Mouse (Mus musculus): ENCODE results near the gene Mdm4. TPM values are rescaled to one million over a fixed set of nuclear protein-coding genes. Genes with fewer than 3 reads are reported as not detected.

The Mdm4 gene
- polyA plus RNA-seq (2012; rRNA removed): 58.3 and 64.9 TPM in 2 replicates

DNA sequence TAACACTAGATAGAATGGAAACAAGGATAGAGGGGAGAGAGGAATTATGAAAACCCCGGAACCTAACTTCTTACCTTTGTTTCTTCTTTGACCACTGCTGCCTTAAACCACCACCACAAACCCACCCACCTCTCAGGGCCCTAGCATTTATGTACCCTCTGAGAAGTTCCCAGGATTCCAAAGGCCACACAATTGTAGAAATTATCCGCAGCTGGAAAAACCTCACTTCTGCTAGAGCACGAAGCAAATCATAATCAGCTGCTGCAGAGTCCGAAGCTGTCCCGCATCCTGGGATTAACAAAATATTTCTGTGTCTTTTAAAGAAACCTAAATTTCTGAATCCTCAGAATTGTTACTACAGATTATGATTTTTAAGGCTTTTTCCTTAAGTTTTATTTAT is at the start of gene Mdm4:
Gene Mdm4, minus strand, starts transcription at position 101 of the 400 bp plus-strand sequence.
- no peak for DNase-seq (ENCODE audit: low read depth)

DNA sequence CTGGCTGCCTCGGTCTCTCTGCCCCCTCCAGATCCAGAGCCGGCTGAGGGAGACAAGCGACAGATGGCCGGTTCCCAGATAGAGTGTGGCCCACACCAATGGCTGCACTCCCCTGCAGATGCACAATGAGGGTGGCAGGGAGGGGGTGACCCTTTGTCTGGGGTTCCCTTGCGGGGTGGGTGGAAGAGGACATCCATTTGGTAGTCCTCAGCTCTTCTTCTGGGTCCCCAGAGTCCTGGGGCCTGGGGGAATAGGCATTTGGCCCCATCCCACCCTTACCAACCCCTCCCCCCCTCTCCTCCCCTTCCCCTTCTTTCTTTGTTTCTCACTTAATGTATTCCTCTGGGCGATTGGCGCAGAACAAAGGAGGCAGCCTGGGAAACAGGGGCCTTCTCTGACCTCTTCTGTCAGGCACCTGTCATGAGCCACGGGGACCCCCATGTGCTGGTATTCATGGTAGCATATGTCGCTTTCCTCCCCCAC is 49.8 kb upstream of the Mdm4 start:
- DNase-seq (ENCODE audit: low read depth): no peak

DNA sequence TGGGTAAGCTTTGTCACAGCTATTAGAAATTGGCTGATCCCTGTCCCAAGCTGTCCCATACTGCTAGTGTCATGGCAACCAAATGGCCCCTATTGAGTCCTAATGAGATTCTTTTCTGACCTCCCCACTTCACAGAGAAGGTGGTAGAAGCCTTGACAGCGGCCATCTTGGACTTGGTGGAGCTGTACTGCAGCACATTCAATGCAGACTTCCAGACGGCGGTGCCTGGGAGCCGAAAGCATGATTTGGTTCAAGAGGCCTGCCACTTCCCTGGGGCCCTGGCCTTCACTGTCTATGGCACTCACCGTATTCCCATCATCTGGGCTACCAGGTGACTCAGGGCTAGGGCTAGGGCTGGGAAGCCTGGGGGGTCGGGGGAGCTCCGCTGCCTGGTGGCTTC is 49.1 kb upstream of the Mdm4 start:
- no peak for DNase-seq (ENCODE audit: low read depth)

DNA sequence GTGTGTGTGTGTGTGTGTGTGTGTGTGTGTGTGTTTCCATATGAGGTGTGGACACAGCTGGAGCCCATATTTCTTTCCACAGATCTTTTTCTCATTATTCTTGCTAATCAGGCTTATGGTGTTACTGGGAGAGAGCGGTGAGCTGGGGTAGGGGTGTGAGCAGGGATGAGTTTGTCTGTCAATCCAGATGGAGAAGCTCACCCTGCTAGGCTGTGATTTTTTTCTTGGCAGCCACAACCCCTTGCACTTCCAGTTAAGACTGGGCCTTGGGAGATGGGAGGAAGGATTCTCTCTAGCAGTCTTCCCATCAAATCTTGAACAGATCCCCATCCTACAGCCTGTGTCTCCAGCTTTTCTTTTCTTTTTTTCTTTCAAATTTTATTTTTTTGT is 48.0 kb upstream of the Mdm4 start:
- no peak for DNase-seq (ENCODE audit: low read depth)

DNA sequence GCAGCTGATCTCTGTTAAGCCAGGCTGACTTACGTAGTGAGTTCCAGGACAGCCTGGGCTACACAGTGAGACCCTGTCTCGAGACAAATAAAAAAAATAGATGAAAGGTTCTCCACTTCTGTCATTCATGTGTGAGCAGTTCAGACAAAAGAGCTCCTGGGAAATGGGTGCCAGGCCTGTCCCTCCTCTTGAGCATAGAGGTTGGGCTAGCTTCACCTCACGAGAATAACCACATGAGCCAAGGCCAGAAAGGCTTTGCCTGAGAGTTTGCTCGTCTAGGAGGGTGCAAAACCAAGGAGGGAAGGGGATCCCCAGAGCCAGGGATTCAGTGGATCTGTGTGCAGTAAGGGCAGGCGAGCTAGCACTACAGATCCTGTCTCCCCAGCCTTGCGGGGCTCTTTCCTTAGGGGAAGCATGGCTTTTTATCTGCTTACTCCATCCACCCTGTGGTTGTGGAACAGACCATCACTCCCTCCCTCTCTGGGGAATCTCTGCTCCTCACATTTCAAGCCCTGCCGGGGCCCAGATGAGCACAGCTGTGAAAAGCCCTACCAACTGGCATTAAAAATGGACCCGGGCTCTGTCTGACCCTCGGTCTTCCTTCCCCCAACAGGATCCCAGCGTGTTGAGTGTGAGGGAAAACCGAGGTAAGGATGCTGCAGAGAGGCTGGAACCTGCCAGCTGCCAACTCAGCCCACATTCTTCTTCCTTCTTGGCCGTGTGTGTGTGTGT is 47.4 kb upstream of the Mdm4 start:
- no peak for DNase-seq (ENCODE audit: low read depth)

DNA sequence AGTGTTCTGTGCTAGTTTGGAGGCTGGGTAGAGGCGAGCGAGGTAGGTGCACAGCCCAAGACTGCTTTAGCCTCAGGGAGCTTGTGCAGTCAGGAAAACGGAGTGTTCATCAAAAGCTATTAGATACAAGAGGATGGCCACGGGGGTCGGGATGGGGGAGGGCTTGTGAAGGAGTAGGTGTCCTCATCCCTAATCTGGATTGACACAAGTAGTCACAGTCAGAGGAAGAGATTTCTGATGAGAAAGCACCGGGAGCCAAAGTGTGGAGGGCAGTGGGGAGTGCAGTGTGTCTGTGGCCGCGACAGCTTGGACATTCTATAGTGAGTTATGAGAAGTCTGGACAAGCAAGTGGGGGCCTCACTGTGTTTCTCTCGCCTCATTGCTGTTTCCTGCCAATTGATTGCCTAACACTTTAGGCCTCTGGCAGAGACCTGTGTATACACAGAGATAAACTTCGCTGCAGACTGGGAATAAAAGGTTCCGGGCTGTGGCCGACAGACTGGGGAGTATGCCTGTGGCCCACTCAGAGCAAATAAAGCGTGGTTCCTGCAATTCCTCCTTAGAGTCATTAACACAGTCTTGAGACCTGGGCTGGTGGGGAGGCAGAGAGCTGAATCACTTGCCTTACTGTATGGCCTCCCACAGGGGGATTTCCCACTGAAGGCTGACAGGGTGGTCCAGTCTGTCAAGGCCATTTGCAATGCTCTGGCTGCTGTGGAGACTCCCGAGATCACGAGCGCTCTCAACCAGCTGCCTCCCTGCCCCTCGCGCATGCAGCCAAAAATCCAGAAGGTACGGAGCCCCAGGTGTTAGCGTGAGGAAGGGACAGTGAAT is 46.5 kb upstream of the Mdm4 start:
- DNase-seq (ENCODE audit: low read depth): no peak

DNA sequence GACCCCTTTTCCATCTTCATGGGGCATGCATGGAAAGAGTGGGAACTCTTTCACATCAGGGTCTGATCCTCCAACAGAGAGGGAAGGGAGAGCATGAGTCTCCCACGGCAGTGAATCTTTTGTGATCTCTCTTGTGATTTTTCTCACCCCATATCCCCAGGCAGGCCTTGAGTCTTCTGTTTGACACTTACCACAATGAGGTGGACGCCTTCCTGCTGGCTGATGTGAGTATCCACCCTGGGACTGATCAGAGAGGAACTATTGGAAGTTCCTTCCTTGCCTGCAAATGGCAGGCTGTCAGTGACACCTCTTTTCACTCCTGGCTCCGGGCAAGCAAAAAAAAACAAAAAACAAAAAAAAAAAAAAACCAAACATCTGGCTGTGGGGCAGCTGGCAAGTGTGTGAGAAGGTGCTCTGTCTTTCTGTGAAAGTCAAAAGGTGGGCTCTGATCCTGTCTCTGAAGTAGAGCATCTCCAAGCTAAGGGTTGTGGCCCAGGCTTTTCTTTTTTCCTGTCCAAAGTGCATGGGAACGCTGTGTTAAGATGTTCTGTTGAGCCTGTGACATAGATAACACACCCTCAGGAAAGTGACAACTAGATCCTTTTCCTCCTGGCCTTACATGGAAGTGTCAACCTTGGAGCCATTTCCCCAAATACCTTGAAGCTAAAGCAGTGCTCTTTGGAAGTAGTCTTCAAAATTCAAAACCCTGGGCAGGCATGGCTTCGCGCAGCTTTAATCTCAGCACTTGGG is 45.5 kb upstream of the Mdm4 start:
- DNase-seq (ENCODE audit: low read depth): no peak

DNA sequence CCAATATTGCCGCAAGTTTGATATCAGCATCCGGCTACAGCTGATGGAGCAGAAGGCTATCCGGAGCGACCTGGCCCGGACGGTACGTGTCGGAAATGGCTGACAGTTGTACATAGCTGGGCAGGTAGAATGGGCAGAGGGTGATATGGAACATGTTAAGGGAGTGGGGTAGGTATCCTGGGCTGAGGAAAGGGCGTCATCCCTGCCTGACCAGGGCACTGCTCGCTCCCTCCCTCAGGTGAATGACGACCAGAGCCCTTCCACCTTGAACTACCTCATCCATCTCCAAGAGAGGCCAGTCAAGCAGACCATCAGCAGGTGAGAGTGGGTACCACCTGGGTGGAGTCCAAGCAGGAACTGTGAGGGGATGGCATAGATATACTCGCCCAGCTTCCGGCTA is 44.2 kb upstream of the Mdm4 start:
- DNase-seq (ENCODE audit: low read depth): no peak

DNA sequence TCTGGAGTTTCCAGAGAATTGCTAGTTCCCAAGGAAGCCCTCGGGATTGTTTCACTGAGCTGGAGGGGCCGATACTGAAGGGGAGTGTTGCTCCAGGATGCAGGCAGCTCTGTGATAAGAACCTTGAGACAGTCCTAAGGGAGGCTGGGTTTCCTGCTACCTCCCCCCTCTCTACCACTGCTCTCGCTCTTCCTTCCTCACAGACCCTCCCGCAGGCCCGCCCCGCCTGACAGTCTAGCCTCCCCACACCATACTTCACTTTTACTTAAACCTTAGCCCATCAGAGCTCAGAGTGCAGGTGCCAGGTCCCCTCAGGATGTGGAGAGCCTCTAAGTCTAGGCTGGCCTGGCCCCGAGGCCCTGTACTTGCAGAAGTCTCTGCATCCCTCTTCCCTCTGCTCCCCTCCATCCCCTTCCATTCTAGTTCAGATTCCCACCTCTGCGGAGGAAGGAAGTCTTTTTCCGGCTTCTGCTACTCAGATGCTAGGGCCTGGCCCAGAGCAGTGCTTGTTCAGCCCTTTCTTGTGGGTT is 43.0 kb upstream of the Mdm4 start:
- DNase-seq (ENCODE audit: low read depth): no peak

DNA sequence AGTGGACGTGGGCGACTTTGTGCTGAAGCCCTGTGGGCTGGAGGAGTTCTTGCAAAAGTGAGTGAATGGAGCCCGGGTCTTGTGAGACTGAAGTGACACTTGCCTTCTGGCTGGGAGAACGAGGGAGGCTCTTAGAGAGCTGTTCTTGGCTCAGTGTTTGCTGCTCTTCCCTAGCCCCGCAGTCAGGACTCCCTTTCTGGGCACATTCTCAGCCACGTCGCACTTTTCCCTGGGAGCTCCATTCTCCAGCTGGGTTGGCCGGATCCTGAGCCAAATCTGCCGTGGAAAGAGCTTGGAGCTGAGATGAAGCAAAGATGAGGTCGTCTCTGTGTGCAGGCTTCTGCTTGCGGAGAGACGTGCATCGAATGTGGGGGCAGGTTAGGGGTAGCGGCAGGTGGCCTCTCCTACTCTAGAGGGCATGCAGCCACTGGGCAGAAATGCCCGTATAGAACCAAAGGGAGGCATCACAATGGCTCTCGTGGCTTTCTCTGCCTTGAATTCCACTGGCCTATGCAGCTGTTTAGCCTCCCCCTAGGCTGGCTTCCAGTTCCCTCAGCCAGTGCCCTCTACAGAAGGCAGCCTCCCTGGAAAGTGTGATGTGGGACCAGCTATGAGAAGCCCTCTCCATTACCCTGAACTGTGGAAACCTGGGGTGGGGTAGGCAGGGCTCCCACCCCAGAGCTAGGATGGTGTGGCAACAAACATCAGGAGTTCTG is 41.5 kb upstream of the Mdm4 start:
- DNase-seq (ENCODE audit: low read depth): no peak

DNA sequence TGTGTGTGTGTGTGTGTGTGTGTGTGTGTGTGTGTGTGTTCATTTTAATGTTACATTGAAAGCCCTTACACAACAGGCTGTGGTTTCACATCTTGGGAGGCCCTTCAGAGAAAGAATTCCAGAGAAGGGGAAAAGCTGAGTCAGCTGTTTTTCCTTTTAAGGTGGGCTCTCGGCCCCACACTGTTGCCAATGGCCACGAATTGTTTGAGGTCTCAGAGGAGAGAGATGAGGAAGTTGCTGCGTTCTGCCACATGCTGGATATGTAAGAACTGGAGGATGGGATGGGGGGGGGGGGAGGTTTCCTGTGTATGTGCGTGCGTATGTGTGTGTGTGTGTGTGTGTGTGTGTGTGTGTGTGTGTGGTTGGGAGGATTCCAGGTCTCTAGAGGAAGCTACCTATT is 39.8 kb upstream of the Mdm4 start:
- no peak for DNase-seq (ENCODE audit: low read depth)

DNA sequence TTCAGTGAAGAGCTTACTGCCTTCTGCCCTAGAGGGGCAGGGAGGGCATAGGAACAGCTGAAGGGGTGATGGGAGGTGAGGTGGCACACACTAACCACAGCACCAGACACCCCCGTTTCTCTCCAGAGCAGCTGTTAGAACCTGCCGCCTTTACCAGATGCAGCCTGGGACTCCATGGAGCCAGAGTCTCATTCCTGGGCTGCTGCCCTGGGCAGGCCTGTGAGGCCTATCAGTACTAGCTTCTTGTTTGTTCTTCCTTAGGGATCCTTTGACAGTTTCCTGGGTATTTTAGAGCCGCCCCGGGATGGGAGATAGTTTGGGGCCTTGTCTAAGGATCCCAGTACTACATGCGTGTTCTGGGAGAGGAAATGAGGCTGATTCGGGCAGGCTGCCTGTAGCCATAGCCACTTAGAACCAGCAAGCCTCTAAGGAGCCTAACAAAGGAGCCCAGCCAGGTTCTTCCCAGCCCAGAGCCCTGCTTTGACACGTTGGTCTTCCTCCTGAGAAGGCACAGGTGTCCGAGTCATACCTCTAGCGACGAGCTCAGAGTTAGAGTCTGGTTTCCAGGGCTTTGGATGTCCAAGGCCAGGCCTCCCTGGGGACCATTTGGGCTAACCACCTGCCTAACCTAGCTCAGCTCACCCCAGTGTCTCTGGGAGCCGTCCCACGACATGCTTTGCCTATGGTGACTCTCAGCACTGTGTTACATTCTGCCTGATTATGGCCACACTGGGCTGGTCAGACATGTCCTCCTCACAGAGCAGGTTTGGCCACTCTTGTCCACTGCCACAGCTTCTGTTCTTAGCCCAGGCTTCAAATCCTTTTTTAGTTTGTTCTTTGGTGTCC is 39.1 kb upstream of the Mdm4 start:
- DNase-seq (ENCODE audit: low read depth): no peak

DNA sequence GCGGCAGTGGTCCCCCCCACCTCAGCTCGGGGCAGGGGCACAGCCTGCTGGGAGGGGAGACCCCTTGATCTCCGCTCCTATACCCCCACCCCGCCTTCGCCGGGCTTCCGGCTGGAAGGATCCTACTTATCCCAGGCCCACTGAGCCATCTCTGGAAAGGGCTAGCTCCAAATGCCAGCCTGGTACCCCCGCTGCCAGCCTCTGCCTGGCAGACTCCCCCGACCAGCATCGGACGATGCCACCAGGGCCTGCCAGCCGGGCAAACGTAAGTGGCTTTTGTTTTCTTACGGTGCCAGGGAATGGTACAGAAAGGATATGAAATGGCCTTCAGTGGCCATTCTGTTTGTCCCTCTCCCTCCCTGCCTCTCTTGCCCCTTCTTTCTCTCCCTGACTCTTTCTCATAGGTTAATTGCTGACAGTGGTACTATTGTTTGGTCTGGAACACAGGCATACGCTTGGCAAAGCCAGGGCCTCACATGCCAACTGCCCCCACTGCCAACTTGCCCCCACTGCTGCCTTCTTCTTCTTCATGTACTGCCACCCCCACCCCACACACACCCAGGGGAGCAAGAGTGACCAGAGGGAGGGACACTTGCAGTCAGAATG is 38.4 kb upstream of the Mdm4 start:
- no peak for DNase-seq (ENCODE audit: low read depth)

DNA sequence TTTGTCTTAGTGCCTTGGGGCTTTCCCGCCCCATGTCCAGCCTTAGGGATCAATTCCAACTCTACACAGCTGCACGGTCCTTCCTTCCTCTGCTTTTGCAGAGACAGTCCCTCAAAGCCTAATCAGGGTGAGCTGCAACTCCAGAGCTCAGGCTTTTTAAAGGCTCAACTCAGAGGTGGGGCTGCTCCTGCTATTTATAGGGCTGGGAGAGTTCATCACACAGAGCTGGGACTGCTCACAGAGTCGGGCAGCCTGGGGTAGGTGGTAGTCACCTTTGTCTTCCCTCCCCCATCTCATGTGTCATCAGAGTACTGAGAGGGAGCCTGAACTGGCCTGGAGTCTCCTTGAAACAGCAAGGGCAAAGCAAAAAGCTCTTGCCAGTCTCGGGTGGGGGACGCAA is 37.9 kb upstream of the Mdm4 start:
- DNase-seq (ENCODE audit: low read depth): no peak

DNA sequence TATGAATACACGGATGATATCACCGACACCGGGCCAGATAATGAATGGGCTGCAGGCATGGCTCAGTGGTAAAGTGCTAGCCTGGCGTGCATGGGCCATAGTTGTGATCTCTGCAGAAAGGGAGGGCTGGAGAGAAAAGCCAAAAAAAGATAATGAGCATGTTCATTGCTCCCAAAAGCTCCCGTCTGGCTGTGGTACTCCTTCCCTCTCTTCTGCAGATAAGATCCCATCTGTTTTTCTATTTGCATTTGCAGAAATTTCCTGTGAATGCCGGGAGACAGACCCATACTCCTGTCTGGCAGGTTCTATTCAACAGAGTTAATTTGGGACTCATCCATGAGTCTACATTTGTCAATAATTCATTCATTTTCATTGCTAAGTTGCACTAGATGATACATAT is 32.8 kb upstream of the Mdm4 start:
- DNase-seq (ENCODE audit: low read depth): no peak

DNA sequence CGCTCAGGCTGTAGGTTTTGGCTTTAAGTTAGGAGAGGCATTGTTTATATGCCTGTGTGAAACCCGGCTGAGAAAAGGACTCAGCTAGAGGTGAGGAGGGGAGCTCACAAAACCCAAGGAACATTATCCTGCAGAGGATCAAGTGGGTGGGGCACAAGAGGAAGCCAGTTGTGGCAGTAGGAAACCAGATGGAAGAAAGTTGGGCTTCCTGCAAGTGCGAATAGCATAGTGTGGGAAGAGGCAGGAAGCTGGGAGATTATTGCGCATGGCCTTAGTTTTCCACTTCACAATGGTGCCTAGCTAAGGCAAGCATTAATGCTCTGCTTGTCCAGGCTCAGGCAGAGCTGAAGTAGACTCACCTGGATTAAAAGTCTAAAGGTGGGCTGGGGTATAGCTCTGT is 30.3 kb upstream of the Mdm4 start:
- DNase-seq (ENCODE audit: low read depth): no peak

DNA sequence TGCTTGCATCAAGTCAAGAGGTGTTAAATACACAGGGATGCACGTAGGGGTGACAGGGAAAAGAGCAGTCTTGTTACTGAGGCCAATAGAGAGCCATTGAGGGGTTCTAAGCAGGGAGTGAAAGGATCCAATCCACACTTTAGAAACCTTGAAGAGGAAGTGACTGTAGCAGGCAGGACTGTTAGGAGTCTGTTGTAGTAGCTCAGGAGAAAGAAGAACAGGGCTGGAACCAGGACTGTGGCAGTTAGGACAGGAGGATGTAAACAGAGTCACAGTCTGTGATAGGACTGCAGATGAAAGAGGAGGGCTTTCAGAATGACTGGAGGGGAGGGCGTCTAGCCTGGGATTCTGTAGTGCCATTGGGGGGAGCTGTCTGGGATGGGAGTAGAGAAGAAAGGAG is 29.2 kb upstream of the Mdm4 start:
- DNase-seq (ENCODE audit: low read depth): no peak

DNA sequence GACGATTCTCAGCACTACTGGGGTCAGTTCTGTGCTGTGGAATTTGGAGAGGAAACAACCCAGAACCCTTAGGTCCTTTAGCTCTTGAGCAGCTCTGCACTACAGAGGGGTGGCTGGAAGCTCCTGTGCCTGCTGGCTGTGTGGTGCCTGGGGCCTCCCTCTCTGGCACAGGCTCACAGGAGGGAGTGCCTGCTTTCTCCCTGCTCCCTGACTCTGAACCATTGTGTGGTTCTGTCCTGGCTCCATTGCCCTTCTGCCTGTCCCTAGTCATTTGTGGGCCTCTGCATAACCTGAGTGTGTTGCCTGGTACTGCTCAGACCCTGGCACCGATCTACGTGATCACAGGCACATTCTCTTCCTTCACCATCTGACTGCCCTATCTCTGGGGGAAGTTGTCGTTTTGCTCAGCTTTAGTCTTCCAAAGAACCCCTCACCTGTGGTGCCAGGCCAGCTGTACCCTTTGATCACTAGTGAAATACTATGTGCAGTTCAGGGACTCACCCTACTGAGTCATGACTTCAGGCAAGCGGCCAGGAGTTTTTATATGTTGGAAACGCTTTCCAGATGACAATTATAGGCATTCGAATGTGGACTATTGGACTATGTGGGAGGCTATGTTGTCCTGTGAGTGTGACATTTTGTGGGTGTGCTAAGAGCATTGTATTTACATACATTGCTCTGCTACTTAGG is 27.1 kb upstream of the Mdm4 start:
- DNase-seq (ENCODE audit: low read depth): no peak

DNA sequence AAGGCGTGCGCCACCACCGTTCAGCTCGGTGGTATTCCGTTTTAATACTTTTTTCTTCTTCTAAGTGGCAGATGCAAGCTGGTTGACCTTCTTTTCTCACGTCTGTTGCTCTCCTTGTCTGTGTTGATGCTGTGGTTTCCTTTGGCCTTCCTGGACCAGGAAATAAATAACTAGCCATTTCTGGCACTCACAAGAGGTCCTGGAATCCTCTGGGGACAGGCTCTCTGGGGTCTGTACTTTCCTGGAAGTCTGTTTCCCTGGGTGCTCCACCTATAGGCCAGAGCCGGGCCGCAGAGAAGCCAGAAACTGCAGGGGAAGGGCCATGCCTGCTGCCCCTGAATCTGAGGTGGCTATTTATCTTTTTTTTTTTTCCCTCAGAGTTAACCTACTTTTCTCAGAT is 24.0 kb upstream of the Mdm4 start:
- DNase-seq (ENCODE audit: low read depth): no peak

DNA sequence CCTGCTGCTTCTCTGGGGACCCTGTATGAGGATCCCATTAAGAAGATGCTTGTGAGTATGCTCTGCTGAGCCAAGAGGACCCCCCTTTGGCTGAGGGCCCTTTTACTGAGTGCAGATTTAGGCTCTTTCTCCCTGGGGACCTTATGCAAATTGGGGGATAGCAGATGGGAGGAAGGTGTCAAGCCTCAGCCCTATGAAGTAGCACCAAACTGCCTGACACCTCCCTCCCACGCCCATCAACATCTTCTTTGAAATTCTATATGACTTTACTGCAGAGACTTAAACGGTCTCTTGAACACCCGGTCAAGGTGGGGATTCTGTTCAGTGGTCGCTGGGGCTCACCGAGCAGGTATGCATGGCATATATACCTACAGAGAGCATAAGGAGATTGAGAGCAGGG is 22.7 kb upstream of the Mdm4 start:
- DNase-seq (ENCODE audit: low read depth): no peak
